Mouse (Mus musculus): ENCODE measurements around the gene Lmo4. TPM values are rescaled to one million over a fixed set of nuclear protein-coding genes. Genes with fewer than 3 reads are reported as not detected.

The Lmo4 gene
- total and polyA plus RNA-seq, 3 experiments, result 46.3 to 64.0 (median 57.6) TPM

DNA sequence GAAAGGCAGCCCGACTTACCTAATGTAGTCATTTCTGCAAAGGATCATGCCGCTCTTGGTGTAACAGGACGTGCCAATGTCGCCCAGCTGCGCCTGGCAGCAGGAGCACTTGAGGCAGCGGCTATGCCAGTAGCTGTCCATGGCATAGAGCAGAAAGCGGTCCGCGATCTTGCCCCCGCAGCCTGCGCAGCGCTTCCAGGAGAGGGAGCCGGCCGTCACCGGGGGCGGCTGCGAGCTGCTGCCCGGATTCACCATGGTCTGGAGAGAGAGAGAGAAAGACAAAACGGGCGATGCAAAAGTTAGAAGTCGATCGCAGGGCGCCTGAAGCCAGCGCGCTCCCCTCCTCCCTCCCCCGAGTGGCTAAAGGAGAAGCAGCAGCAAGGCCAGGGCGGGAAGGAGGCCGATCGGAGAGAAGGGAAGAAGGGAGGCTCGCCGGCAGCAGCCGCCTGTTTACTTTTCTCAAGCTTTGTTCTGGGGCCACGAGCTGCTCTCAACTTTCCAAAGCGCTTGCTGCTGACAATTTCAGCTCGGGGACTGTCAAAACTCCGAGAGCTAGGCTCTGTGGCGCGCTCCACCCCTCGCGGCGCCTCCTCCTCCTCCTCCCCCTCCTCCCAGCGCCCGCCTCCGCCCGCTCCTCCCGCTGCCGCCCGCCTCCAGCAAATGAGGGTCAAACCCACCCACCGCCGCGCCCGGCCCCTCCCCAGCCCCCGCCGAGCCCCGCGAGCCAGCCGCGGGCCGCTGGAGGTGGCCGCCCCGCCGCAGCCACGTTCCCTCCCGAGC lies 3.0 kb downstream of the Lmo4 start (continued):
- TF ChIP-seq TCF12 (IDR thresholded peaks at IDR 0.05; ENCODE audit: low read depth, low read length), result peak; percentile 57
- no peak for TF ChIP-seq EP300 (IDR thresholded peaks at IDR 0.05; ENCODE audit: low read length)
- no peak for TF ChIP-seq ZNF384 (IDR thresholded peaks at IDR 0.05; ENCODE audit: low read depth, low read length)

DNA sequence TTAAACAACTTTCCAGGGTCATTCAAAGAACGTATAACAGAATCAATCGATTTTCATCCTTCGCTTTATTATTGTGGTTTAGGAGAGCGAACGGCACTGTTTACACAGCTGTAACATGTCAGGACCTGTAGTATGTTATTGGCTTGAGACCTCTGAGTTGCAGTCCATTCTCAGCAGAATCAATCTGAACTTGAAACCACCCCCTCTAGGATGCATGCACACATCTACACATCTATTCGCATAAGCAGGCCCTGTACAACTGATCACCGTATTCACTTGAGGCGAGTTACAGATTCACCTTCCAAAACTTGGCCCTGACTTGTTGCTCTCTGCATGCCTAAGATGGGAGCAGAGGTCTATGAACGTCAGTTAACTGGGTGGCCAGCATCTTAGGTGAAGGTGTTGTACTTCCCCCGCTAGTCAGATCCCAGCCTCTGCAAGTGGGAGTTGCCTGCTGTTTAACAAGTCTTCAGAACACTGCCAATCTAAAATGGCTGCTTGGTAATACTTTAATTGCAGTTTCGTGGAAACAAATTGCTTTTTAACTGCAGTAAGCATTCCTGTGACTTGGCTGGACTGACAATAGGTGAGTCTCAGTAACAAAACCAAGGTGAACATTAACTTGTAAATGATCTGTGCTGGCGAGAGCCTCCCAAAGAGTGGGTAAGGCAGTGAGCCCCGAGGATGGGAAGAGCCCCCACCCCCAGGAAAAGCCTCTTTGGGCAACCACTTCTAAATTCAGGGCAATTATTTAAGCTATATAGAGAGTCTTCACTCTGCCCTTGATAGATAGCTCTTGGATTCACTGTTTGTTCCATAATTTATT lies 19.5 kb downstream of the Lmo4 start:
- H3K4me2 ChIP-seq (ENCODE audit: insufficient read depth, low read depth, poor library complexity, severe bottlenecking), result no peak overlapping the region
- peaks cover 0 to 4% of the 10 kb centered on the region in 2 experiments; a peak in 1 of 4 replicates for H3K4me1 ChIP-seq (ENCODE audit: control insufficient read depth in 1 of 2, insufficient read depth in 2 of 2)
- H3K36me3 ChIP-seq (replicated peaks in 1 of 2; ENCODE audit: control insufficient read depth in 1 of 2, insufficient read depth in 1 of 2, low read length in 1 of 2), result peaks cover 31 to 39% of the 10 kb centered on the region in 2 experiments
- in situ Hi-C loops (cut with MboI; ENCODE audit: low pct_ligation_motif_present, low pct_unique_long_range_greater_than_20kb, low sequenced_read_pairs), result no loop called here
- DNase-seq (ENCODE audit: extremely low read depth), result no peak
- H3K27ac ChIP-seq (ENCODE audit: insufficient read depth, low read depth), result no peak overlapping the region
- no peak overlapping the region for H3K4me3 ChIP-seq (replicated peaks in 1 of 3; ENCODE audit: low read depth in 2 of 3, low read length in 2 of 3, poor library complexity in 1 of 3)
- H3K79me2 ChIP-seq (replicated peaks; ENCODE audit: control insufficient read depth, extremely low read depth, insufficient read depth, poor library complexity, severe bottlenecking), result no peaks in the 10 kb centered on the region
- no peaks in the 10 kb centered on the region for H3K9me3 ChIP-seq (replicated peaks; ENCODE audit: low read length)
- no peaks in the 10 kb centered on the region for H3K27me3 ChIP-seq (replicated peaks)
- TF ChIP-seq CHD1 (IDR thresholded peaks at IDR 0.05; ENCODE audit: low read depth, low read length) (no peak), SIN3A (IDR thresholded peaks at IDR 0.05; ENCODE audit: low read length) (no peak), NELFE (IDR thresholded peaks at IDR 0.05; ENCODE audit: low read depth, low read length) (no peak), RAD21 (IDR thresholded peaks at IDR 0.05; ENCODE audit: low read depth, low read length) (no peak), UBTF (IDR thresholded peaks at IDR 0.05; ENCODE audit: low read depth, low read length) (no peak), ZNF384 (IDR thresholded peaks at IDR 0.05; ENCODE audit: low read depth, low read length) (no peak), USF2 (conservative IDR thresholded peaks at IDR 0.05; ENCODE audit: low read depth, low read length) (no peak), SMC3 (IDR thresholded peaks at IDR 0.05; ENCODE audit: low read depth, low read length) (no peak)
- no peak overlapping the region for H3K9ac ChIP-seq (ENCODE audit: insufficient read depth, low read depth)
- dilution Hi-C loops (cut with MboI; ENCODE audit: extremely low pct_ligation_motif_present, extremely low pct_unique_long_range_greater_than_20kb, low sequenced_read_pairs), result no loop called here

DNA sequence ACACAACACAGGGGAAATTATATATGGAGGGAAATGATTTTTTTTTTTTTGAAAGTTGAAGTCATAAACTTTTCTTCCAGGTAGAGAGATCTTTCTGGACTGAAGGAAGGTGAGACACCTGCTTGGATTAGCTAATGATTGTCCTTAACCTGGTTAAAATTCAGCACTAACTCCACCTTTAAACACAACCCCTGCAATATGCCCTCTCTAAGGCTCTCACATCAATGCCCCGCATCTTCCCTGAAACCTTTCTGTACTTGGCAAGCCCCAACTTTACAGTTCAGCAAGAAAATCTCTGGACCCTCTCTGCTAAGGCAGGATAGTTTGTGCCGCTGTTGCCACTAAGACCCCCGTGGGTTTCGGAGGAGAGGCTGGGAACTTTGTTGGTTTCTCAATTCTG lies 20.1 kb downstream of the Lmo4 start:
- dilution Hi-C loops (cut with MboI; ENCODE audit: extremely low pct_ligation_motif_present, extremely low pct_unique_long_range_greater_than_20kb, low sequenced_read_pairs), result no loop called here
- no peak for TF ChIP-seq CHD2 (IDR thresholded peaks at IDR 0.05; ENCODE audit: low read length)
- no peak for TF ChIP-seq USF2 (conservative IDR thresholded peaks at IDR 0.05; ENCODE audit: low read depth, low read length)
- TF ChIP-seq CTCF (conservative IDR thresholded peaks at IDR 0.05 in 1 of 2, IDR thresholded peaks at IDR 0.05 in 1 of 2; ENCODE audit: low read depth in 2 of 2, low read length in 2 of 2), result no peak
- no peak for TF ChIP-seq EP300 (IDR thresholded peaks at IDR 0.05; ENCODE audit: low read length)
- no peak for TF ChIP-seq E2F4 (IDR thresholded peaks at IDR 0.05; ENCODE audit: insufficient replicate concordance, low read depth, low read length)
- no peak for TF ChIP-seq IRF4 (IDR thresholded peaks at IDR 0.05; ENCODE audit: low read depth, low read length)
- no peak for TF ChIP-seq RCOR1 (conservative IDR thresholded peaks at IDR 0.05; ENCODE audit: low read depth, low read length)
- no peak for TF ChIP-seq ETS1 (conservative IDR thresholded peaks at IDR 0.05; ENCODE audit: low read depth, low read length)
- no peak for TF ChIP-seq ZMIZ1 (IDR thresholded peaks at IDR 0.05; ENCODE audit: low read depth, low read length)
- no peak for TF ChIP-seq UBTF (IDR thresholded peaks at IDR 0.05; ENCODE audit: low read depth, low read length)
- in situ Hi-C loops (cut with MboI; ENCODE audit: low pct_ligation_motif_present, low pct_unique_long_range_greater_than_20kb, low sequenced_read_pairs), result no loop called here
- Histone ChIP-seq H3K9ac (ENCODE audit: insufficient read depth, low read depth) (no peak overlapping the region), H3K36me3 (replicated peaks in 1 of 2; ENCODE audit: control insufficient read depth in 1 of 2, insufficient read depth in 1 of 2, low read length in 1 of 2) (peaks cover 25 to 33% of the 10 kb centered on the region in 2 experiments), H3K4me2 (ENCODE audit: insufficient read depth, low read depth, poor library complexity, severe bottlenecking) (no peak overlapping the region), H3K4me3 (replicated peaks in 1 of 3; ENCODE audit: low read depth in 2 of 3, low read length in 2 of 3, poor library complexity in 1 of 3) (no peak overlapping the region), H3K4me1 (ENCODE audit: control insufficient read depth in 1 of 2, insufficient read depth in 2 of 2) (peaks cover 0 to under 1% of the 10 kb centered on the region in 2 experiments; a peak in 1 of 4 replicates), H3K9me3 (replicated peaks; ENCODE audit: low read length) (no peaks in the 10 kb centered on the region), H3K79me2 (replicated peaks; ENCODE audit: control insufficient read depth, extremely low read depth, insufficient read depth, poor library complexity, severe bottlenecking) (no peaks in the 10 kb centered on the region), H3K27me3 (replicated peaks) (no peaks in the 10 kb centered on the region), H3K27ac (ENCODE audit: insufficient read depth, low read depth) (no peak overlapping the region)
- DNase-seq (ENCODE audit: extremely low read depth), result no peak

All from CH12.LX (cell line).